Mouse (Mus musculus): ENCODE data around the gene Gna15. TPM values are rescaled to one million over a fixed set of nuclear protein-coding genes. Genes with fewer than 3 reads are reported as not detected.

Gna15 gene
- polyA plus RNA-seq, 1 experiment from 2014 or later, result 11.3 TPM

- 75% methylated on average over 16 of the region's 16 CpGs for WGBS
- ATAC-seq (replicated peaks; ENCODE audit: low FRiP score) (no peak), DNase-seq (ENCODE audit: low spot score) (no peak)
- Histone ChIP-seq H3K4me1 (replicated peaks; ENCODE audit: control insufficient read depth, insufficient read depth, low read length) (peaks cover 11% of the 10 kb centered on the region), H3K27ac (ENCODE audit: low read depth, low read length) (no peak overlapping the region), H3K27me3 (replicated peaks; ENCODE audit: control insufficient read depth, insufficient read depth, low read length) (peaks cover 87% of the 10 kb centered on the region), H3K4me3 (ENCODE audit: low read depth, low read length) (no peak overlapping the region), H3K9ac (ENCODE audit: low read depth, low read length) (no peak overlapping the region), H3K9me3 (ENCODE audit: control insufficient read depth, low read length) (no peaks in the 10 kb centered on the region), H3K4me2 (no peak overlapping the region), H3K36me3 (ENCODE audit: control insufficient read depth, insufficient read depth, low read length) (no peaks in the 10 kb centered on the region)
Observed at GRCm38 (mm10) chr10:81467670-81468235, 56.3 kb downstream of the Gna15 start.

- no peak for ATAC-seq (replicated peaks; ENCODE audit: low FRiP score)
- Histone ChIP-seq H3K9me3 (ENCODE audit: control insufficient read depth, low read length) (no peaks in the 10 kb centered on the region), H3K4me1 (replicated peaks; ENCODE audit: control insufficient read depth, insufficient read depth, low read length) (peaks cover 14% of the 10 kb centered on the region), H3K4me2 (no peak overlapping the region), H3K9ac (ENCODE audit: low read depth, low read length) (no peak overlapping the region), H3K27ac (ENCODE audit: low read depth, low read length) (no peak overlapping the region), H3K36me3 (ENCODE audit: control insufficient read depth, insufficient read depth, low read length) (no peaks in the 10 kb centered on the region), H3K27me3 (replicated peaks; ENCODE audit: control insufficient read depth, insufficient read depth, low read length) (peaks cover 87% of the 10 kb centered on the region), H3K4me3 (ENCODE audit: low read depth, low read length) (no peak overlapping the region)
- no peak for DNase-seq (ENCODE audit: low spot score)
- 56% methylated on average over 14 of the region's 14 CpGs for WGBS
Observed at GRCm38 (mm10) chr10:81466881-81467280, 57.1 kb downstream of the Gna15 start.

- Histone ChIP-seq H3K4me2 (no peak overlapping the region), H3K9ac (ENCODE audit: low read depth, low read length) (no peak overlapping the region)
- 64% methylated on average over 2 of the region's 2 CpGs for WGBS
Observed at GRCm38 (mm10) chr10:81466066-81466465, 58.0 kb downstream of the Gna15 start.

GRCm38 (mm10) chr10:81465265-81465645 is 58.8 kb downstream of the Gna15 start:
- WGBS, result 2% methylated on average over 5 of the region's 5 CpGs
- no peaks in the 10 kb centered on the region for H3K36me3 ChIP-seq (ENCODE audit: control insufficient read depth, insufficient read depth, low read length)
- H3K4me1 ChIP-seq (replicated peaks; ENCODE audit: control insufficient read depth, insufficient read depth, low read length), result peaks cover 14% of the 10 kb centered on the region
- H3K4me2 ChIP-seq, result peak overlapping the region; percentile 72
- peaks cover 88% of the 10 kb centered on the region for H3K27me3 ChIP-seq (replicated peaks; ENCODE audit: control insufficient read depth, insufficient read depth, low read length)
- no peak overlapping the region for H3K27ac ChIP-seq (ENCODE audit: low read depth, low read length)
- H3K4me3 ChIP-seq (ENCODE audit: low read depth, low read length), result no peak overlapping the region
- ATAC-seq (replicated peaks; ENCODE audit: low FRiP score), result peak; percentile 48
- no peak overlapping the region for H3K9ac ChIP-seq (ENCODE audit: low read depth, low read length)
- H3K9me3 ChIP-seq (ENCODE audit: control insufficient read depth, low read length), result no peaks in the 10 kb centered on the region
- no peak for DNase-seq (ENCODE audit: low spot score)

More at GRCm38 (mm10) chr10:81466066-81466465, 58.0 kb downstream of the Gna15 start:
- ATAC-seq (replicated peaks; ENCODE audit: low FRiP score) (no peak), DNase-seq (ENCODE audit: low spot score) (no peak)
- H3K36me3 ChIP-seq (ENCODE audit: control insufficient read depth, insufficient read depth, low read length), result no peaks in the 10 kb centered on the region
- H3K9me3 ChIP-seq (ENCODE audit: control insufficient read depth, low read length), result no peaks in the 10 kb centered on the region
- peaks cover 14% of the 10 kb centered on the region for H3K4me1 ChIP-seq (replicated peaks; ENCODE audit: control insufficient read depth, insufficient read depth, low read length)
- no peak overlapping the region for H3K4me3 ChIP-seq (ENCODE audit: low read depth, low read length)
- no peak overlapping the region for H3K27ac ChIP-seq (ENCODE audit: low read depth, low read length)
- H3K27me3 ChIP-seq (replicated peaks; ENCODE audit: control insufficient read depth, insufficient read depth, low read length), result peaks cover 88% of the 10 kb centered on the region

GRCm38 (mm10) chr10:81464405-81465264 is 59.4 kb downstream of the Gna15 start:
- ATAC-seq (replicated peaks; ENCODE audit: low FRiP score) (peak; percentile 85), DNase-seq (ENCODE audit: low spot score) (peak; percentile 87)
- Histone ChIP-seq H3K4me3 (ENCODE audit: low read depth, low read length) (peak overlapping the region; percentile 37), H3K27ac (ENCODE audit: low read depth, low read length) (no peak overlapping the region), H3K27me3 (replicated peaks; ENCODE audit: control insufficient read depth, insufficient read depth, low read length) (peaks cover 88% of the 10 kb centered on the region), H3K4me2 (peak overlapping the region; percentile 72), H3K9ac (ENCODE audit: low read depth, low read length) (no peak overlapping the region), H3K36me3 (ENCODE audit: control insufficient read depth, insufficient read depth, low read length) (no peaks in the 10 kb centered on the region), H3K4me1 (replicated peaks; ENCODE audit: control insufficient read depth, insufficient read depth, low read length) (peaks cover 14% of the 10 kb centered on the region), H3K9me3 (ENCODE audit: control insufficient read depth, low read length) (no peaks in the 10 kb centered on the region)
- WGBS, result 2% methylated on average over 32 of the region's 33 CpGs

GRCm38 (mm10) chr10:81463531-81463930 is 60.5 kb downstream of the Gna15 start:
- Histone ChIP-seq H3K4me3 (ENCODE audit: low read depth, low read length) (no peak overlapping the region; the same call in 1 of the 2 replicates), H3K4me1 (replicated peaks; ENCODE audit: control insufficient read depth, insufficient read depth, low read length) (peaks cover 14% of the 10 kb centered on the region), H3K36me3 (ENCODE audit: control insufficient read depth, insufficient read depth, low read length) (no peaks in the 10 kb centered on the region), H3K9me3 (ENCODE audit: control insufficient read depth, low read length) (no peaks in the 10 kb centered on the region), H3K27me3 (replicated peaks; ENCODE audit: control insufficient read depth, insufficient read depth, low read length) (peaks cover 96% of the 10 kb centered on the region), H3K9ac (ENCODE audit: low read depth, low read length) (no peak overlapping the region), H3K27ac (ENCODE audit: low read depth, low read length) (no peak overlapping the region), H3K4me2 (peak overlapping the region; percentile 72)
- DNase-seq (ENCODE audit: low spot score), result no peak
- 47% methylated on average over 4 of the region's 4 CpGs for WGBS
- no peak for ATAC-seq (replicated peaks; ENCODE audit: low FRiP score)

- Histone ChIP-seq H3K9ac (ENCODE audit: low read depth, low read length) (no peak overlapping the region), H3K27me3 (replicated peaks; ENCODE audit: control insufficient read depth, insufficient read depth, low read length) (peaks cover 96% of the 10 kb centered on the region), H3K4me2 (no peak overlapping the region; the same call in 1 of the 2 replicates), H3K27ac (ENCODE audit: low read depth, low read length) (no peak overlapping the region), H3K4me1 (replicated peaks; ENCODE audit: control insufficient read depth, insufficient read depth, low read length) (peaks cover 14% of the 10 kb centered on the region), H3K9me3 (ENCODE audit: control insufficient read depth, low read length) (no peaks in the 10 kb centered on the region), H3K4me3 (ENCODE audit: low read depth, low read length) (no peak overlapping the region), H3K36me3 (ENCODE audit: control insufficient read depth, insufficient read depth, low read length) (no peaks in the 10 kb centered on the region)
- DNase-seq (ENCODE audit: low spot score) (no peak), ATAC-seq (replicated peaks; ENCODE audit: low FRiP score) (no peak)
- WGBS, result 75% methylated on average over 7 of the region's 7 CpGs
Observed at GRCm38 (mm10) chr10:81462917-81463316, 61.1 kb downstream of the Gna15 start.

- WGBS, result 30% methylated on average over 7 of the region's 7 CpGs
- H3K36me3 ChIP-seq (ENCODE audit: control insufficient read depth, insufficient read depth, low read length), result no peaks in the 10 kb centered on the region
- H3K27me3 ChIP-seq (replicated peaks; ENCODE audit: control insufficient read depth, insufficient read depth, low read length), result peaks cover 96% of the 10 kb centered on the region
- H3K9me3 ChIP-seq (ENCODE audit: control insufficient read depth, low read length), result no peaks in the 10 kb centered on the region
- no peak overlapping the region for H3K4me3 ChIP-seq (ENCODE audit: low read depth, low read length)
- no peak overlapping the region for H3K27ac ChIP-seq (ENCODE audit: low read depth, low read length)
- H3K4me2 ChIP-seq, result no peak overlapping the region; the same call in 1 of the 2 replicates
- peaks cover 14% of the 10 kb centered on the region for H3K4me1 ChIP-seq (replicated peaks; ENCODE audit: control insufficient read depth, insufficient read depth, low read length)
- ATAC-seq (replicated peaks; ENCODE audit: low FRiP score) (no peak), DNase-seq (ENCODE audit: low spot score) (no peak)
- H3K9ac ChIP-seq (ENCODE audit: low read depth, low read length), result no peak overlapping the region
Observed at GRCm38 (mm10) chr10:81462415-81462804, 61.6 kb downstream of the Gna15 start.
